Mouse (Mus musculus) neutrophil, adult 83 days (primary cell): ENCODE measurements around the gene Nfs1. TPM values are rescaled to one million over a fixed set of nuclear protein-coding genes. Genes with fewer than 3 reads are reported as not detected.

Experiments used
- total RNA-seq, 2 experiments: library from RNA; stranded (reverse); gene quantifications; one replicate each; pipeline ENCODE4 v1.2.4; 2023

The Nfs1 gene
- total RNA-seq = 10 to 100 TPM; 16.4 to 19.5 TPM

DNA sequence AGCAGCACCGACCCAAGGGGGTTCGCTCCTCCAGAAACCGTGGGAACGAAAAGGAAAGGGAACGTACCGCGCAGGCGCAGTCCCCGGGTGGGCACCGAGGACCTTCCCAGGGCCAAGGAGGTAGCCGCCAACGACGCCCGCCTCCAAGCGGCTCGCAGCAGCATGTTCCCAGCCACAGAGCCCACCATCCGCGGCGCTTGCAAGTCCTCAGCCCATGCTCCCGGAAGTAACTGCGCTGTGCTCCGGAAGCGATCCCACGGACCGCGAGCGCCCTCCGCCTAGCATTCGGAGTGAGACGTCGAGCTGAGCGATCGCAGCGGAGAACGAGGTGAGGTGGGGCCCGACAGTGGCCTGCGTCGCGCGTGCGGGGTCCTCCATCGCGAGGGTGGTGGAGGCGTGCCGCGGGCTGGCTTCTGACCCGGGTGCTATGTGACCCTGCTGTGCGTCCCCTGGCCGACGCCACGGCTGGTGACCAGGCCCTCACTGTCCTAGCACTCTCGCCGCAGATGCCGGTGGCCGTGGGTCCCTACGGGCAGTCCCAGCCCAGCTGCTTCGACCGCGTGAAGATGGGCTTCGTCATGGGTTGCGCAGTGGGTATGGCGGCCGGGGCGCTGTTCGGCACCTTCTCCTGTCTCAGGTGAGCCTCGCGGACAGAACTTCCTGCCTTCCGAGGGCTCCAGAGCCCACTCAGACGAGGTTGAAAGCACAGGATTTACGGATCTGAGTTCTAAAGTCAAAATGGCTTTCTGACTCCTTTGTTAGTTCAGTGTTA is at the start of gene Nfs1, which contains the start of gene Romo1:
Nfs1 (minus strand) TSS at position 234 of the 772 bp plus-strand sequence.
Romo1 (plus strand) TSS at position 87 of the 772 bp plus-strand sequence.

DNA sequence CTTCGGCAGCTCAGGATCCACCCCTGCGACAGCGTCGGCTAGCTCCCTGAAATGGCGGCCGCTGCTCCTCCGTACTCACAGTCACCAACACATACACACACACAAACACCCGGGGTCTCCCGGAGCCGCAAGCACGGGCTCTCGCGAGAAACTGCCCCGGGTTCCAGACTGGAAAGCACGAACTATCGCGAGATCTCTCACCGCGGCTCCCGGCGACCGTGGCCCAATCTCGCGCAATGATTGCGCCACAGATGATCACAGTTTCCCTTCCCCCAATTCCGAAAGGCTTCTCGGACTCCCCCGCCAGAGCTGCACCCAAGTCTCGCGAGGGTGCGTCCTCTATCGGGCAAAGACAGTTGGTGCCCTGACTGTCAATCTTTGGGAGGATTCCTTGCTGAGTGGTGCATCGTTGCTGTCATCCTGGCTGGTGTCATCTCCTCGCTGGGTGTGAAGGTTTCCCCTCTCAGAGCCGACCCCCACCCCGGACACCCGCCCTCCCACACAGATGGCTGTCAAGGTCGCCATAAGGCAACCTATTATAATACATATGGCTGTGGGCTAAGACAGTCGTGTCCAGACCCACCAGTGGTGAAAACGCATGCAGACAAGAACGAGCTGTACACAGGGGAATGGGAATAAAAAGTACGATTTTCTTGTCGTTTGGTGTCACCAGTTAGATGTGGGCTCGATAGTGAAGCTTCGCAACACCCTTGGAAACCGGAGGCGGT is 36.3 kb upstream of the Nfs1 start, which contains the start of gene Rbm39:
Rbm39 (minus strand) TSS at position 145 of the 728 bp plus-strand sequence.

GRCm38 (mm10) chr2:156126992-156127391 is 17.0 kb downstream of the Nfs1 start, which contains the start of gene Gm28036:
TSS of gene Gm28036 (minus strand) at chr2:156127092.

GRCm38 (mm10) chr2:156111358-156112079 is 32.5 kb downstream of the Nfs1 start, which contains the start of the genes Cpne1 and Rbm12:
TSS of gene Cpne1 (minus strand) at chr2:156111965.
TSS of gene Rbm12 (minus strand) at chr2:156111978.

Other genes starting within 250 kb of the Nfs1 start
- gene Uqcc1, start 213.9 kb downstream of the Nfs1 start, total RNA-seq = 10 to 100 TPM; 13.0 to 17.1 TPM
- not detected for gene Gm15557, start 203.5 kb downstream of the Nfs1 start, total RNA-seq
- not detected for gene Gdf5, start 198.8 kb downstream of the Nfs1 start, total RNA-seq
- gene Cep250, start 187.7 kb downstream of the Nfs1 start, total RNA-seq = 10 to 100 TPM; 58.0 to 65.1 TPM
- under 1 TPM; 0.42 to 0.55 TPM for gene 6430550D23Rik, start 136.2 kb downstream of the Nfs1 start, total RNA-seq
- 10 to 100 TPM; 62.0 to 62.6 TPM for gene Ergic3, start 136.1 kb downstream of the Nfs1 start, total RNA-seq
- not detected for gene Fer1l4, start 91.2 kb downstream of the Nfs1 start, total RNA-seq
- under 1 TPM; 0.33 to 0.42 TPM for gene Spag4, start 79.0 kb downstream of the Nfs1 start, total RNA-seq
- gene Cpne1, start 32.2 kb downstream of the Nfs1 start, total RNA-seq = 10 to 100 TPM; 71.3 to 80.9 TPM
- 10 to 100 TPM; 26.7 to 30.4 TPM for gene Rbm12, start 32.2 kb downstream of the Nfs1 start, total RNA-seq
- gene Gm28036, start 17.1 kb downstream of the Nfs1 start, total RNA-seq = 10 to 100 TPM; 16.8 to 17.4 TPM
- gene Romo1, start 147 bp downstream of the Nfs1 start, total RNA-seq = 10 to 100 TPM; 44.4 to 51.7 TPM
- 1,000 to 10,000 TPM in 1 of 2 experiments, 100 to 1,000 TPM in 1; 884 to 1,046 TPM for gene Rbm39, start 36.1 kb upstream of the Nfs1 start, total RNA-seq
- 10 to 100 TPM; 20.5 to 22.4 TPM for gene Phf20, start 52.3 kb upstream of the Nfs1 start, total RNA-seq
- gene Cnbd2, start 168.1 kb upstream of the Nfs1 start, total RNA-seq = 1 to 10 TPM; 8.9 to 9.2 TPM
- 100 to 1,000 TPM; 131 to 132 TPM for gene Scand1, start 168.5 kb upstream of the Nfs1 start, total RNA-seq